Mouse (Mus musculus): ENCODE data around the gene Larp4.

Gene Larp4

GRCm38 (mm10) chr15:100006180-100006579 lies 36.3 kb downstream of the Larp4 start:
- no peak for DNase-seq

GRCm38 (mm10) chr15:100018280-100018899 lies 48.5 kb downstream of the Larp4 start:
- DNase-seq = no peak

GRCm38 (mm10) chr15:100021175-100021574 lies 51.3 kb downstream of the Larp4 start:
- no peak for DNase-seq

- peak; percentile 62 for DNase-seq
These were observed 53.1 kb downstream of the Larp4 start for GRCm38 (mm10) chr15:100022923-100023322.

GRCm38 (mm10) chr15:100025076-100025834 lies 55.4 kb downstream of the Larp4 start:
- no peak for DNase-seq

- no peak for DNase-seq
These were observed 58.3 kb downstream of the Larp4 start for GRCm38 (mm10) chr15:100028133-100028532.

- DNase-seq = no peak
These were observed 59.6 kb downstream of the Larp4 start for GRCm38 (mm10) chr15:100029497-100029896.

GRCm38 (mm10) chr15:100029900-100030299 lies 60.0 kb downstream of the Larp4 start:
- no peak for DNase-seq

GRCm38 (mm10) chr15:100032546-100032945 lies 62.7 kb downstream of the Larp4 start:
- DNase-seq = no peak

- DNase-seq = peak; percentile 95
These were observed 68.7 kb downstream of the Larp4 start, which contains the start of gene Dip2b for GRCm38 (mm10) chr15:100038470-100038971. Dip2b (plus strand) TSS chr15:100038664.

- DNase-seq = peak; percentile 44
These were observed 69.3 kb downstream of the Larp4 start for GRCm38 (mm10) chr15:100039001-100039701.

GRCm38 (mm10) chr15:100040541-100041266 lies 70.8 kb downstream of the Larp4 start:
- DNase-seq = no peak

GRCm38 (mm10) chr15:100041267-100042047 lies 71.6 kb downstream of the Larp4 start:
- DNase-seq = no peak

- no peak for DNase-seq
These were observed 72.2 kb downstream of the Larp4 start for GRCm38 (mm10) chr15:100042048-100042400.

- peak; percentile 24 for DNase-seq
These were observed 75.7 kb downstream of the Larp4 start for GRCm38 (mm10) chr15:100045576-100045975.

GRCm38 (mm10) chr15:100049496-100050087 lies 79.7 kb downstream of the Larp4 start:
- no peak for DNase-seq

GRCm38 (mm10) chr15:100050940-100051339 lies 81.1 kb downstream of the Larp4 start:
- DNase-seq = no peak

- DNase-seq = no peak
These were observed 82.9 kb downstream of the Larp4 start for GRCm38 (mm10) chr15:100052726-100053125.

GRCm38 (mm10) chr15:100056397-100056908 lies 86.6 kb downstream of the Larp4 start:
- no peak for DNase-seq

- no peak for DNase-seq
These were observed 87.8 kb downstream of the Larp4 start for GRCm38 (mm10) chr15:100057698-100058097.

GRCm38 (mm10) chr15:100058143-100058542 lies 88.3 kb downstream of the Larp4 start:
- DNase-seq = no peak
